ENCODE assay signal across 9 mouse cellular contexts in the genomic region with DNA sequence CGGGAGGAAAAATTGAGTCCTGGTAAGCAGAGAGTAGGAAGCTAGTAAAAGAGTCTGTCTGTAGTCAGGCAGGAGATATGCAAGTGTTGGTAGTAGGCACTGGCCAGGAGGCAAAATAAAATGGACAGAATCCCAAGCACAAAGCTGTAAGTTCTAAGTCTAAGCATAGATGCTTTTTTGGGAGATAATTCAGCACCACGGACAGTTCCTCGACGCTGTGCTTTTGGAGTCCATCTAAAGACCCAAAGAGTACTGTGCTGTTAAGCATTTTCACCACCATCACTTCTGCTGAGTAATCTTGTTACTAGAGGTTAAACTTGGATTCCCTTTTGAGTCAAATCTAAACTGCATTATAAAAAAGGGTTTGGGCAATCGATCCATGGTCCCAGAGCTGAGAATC.
DNase-seq lines count a peak whose midpoint lies in the region; ATAC-seq and TF ChIP-seq lines count a peak whose summit lies in the region.
"Had no signal": no experiment of that assay in that cellular context is flagged by ENCODE, and none has a peak within 500 bp of the region (broad histone marks: within the 10 kb centered on the region; RNA-seq: fewer than 3 reads in every experiment).

No protein-coding gene starts in this region.

- peak; percentile 17 for DNase-seq in lung, postnatal 0 days (ENCODE audit: low spot score)
- DNase-seq in lung, postnatal 14 days = no peak
- DNase-seq in WW6 (ENCODE audit: low read depth, low spot score) = peak; percentile 14
- DNase-seq in c-Kit-positive CD71-positive TER-119-positive erythroid progenitor cells, embryonic 14.5 days (ENCODE audit: low spot score) = peak; percentile 2
- DNase-seq in cerebellum, adult 18-20 months = no peak
- DNase-seq in frontal cortex, postnatal 25 days (ENCODE audit: low spot score in 2 of 2) = no peak
- DNase-seq: heart, postnatal 36 days had no signal

- H3K36me3 ChIP-seq in lung, postnatal 0 days (ENCODE audit: insufficient read depth, low read length) = no peaks in the 10 kb centered on the region
- H3K36me3 ChIP-seq in myocyte (ENCODE audit: control insufficient read depth, insufficient read depth) = no peaks in the 10 kb centered on the region
- H3K36me3 ChIP-seq: limb, embryonic 13.5 days had no signal

- H3K4me1 ChIP-seq in lung, postnatal 0 days (ENCODE audit: insufficient read depth, low read depth, low read length) = no peaks in the 10 kb centered on the region
- H3K4me1 ChIP-seq: limb, embryonic 13.5 days had no signal

- no peak overlapping the region for H3K9ac ChIP-seq in lung, postnatal 0 days (replicated peaks; ENCODE audit: low read depth)
- H3K9ac ChIP-seq: limb, embryonic 13.5 days had no signal

- ATAC-seq in lung, postnatal 0 days = no peak

- WGBS in lung, postnatal 0 days = 40% methylated on average over 5 of the region's 5 CpGs

- no peak for TF ChIP-seq EP300 in lung, postnatal 0 days (IDR thresholded peaks at IDR 0.05)

- H3K9me3 ChIP-seq in lung, postnatal 0 days (ENCODE audit: low read length) = no peaks in the 10 kb centered on the region
- H3K9me3 ChIP-seq: limb, embryonic 13.5 days had no signal

- no peak for TF ChIP-seq POLR2A in myocyte (IDR thresholded peaks at IDR 0.05; ENCODE audit: insufficient read length, low read depth)

- H3K27ac ChIP-seq in lung, postnatal 0 days (ENCODE audit: low read length) = no peak overlapping the region
- H3K27ac ChIP-seq: limb, embryonic 13.5 days had no signal

- no peak overlapping the region for H3K4me3 ChIP-seq in lung, postnatal 0 days (ENCODE audit: low read depth, low read length)
- H3K4me3 ChIP-seq in myocyte = no peak overlapping the region
- H3K4me3 ChIP-seq: limb, embryonic 13.5 days had no signal

- H3K27me3 ChIP-seq in lung, postnatal 0 days (replicated peaks; ENCODE audit: insufficient read depth, low read length) = no peaks in the 10 kb centered on the region
- H3K27me3 ChIP-seq in myocyte (ENCODE audit: control insufficient read depth, insufficient read depth, insufficient read length) = no peaks in the 10 kb centered on the region
- H3K27me3 ChIP-seq: limb, embryonic 13.5 days had no signal

- no peak for TF ChIP-seq CTCF in lung, postnatal 0 days (IDR thresholded peaks at IDR 0.05)

- H3K79me2 ChIP-seq in myocyte (ENCODE audit: control insufficient read depth, insufficient read depth) = no peaks in the 10 kb centered on the region

- no peak overlapping the region for H3ac ChIP-seq in myocyte (ENCODE audit: control insufficient read depth, insufficient read length)

- H3K4me2 ChIP-seq in lung, postnatal 0 days (replicated peaks; ENCODE audit: low read depth, low read length) = no peak overlapping the region
- no peak overlapping the region for H3K4me2 ChIP-seq in myocyte (ENCODE audit: low read depth)
- H3K4me2 ChIP-seq: limb, embryonic 13.5 days had no signal

TF ChIP-seq in myocyte, 11 proteins besides CTCF, POLR2A, EP300 and RAD21:
- TF ChIP-seq E2F4 (IDR thresholded peaks at IDR 0.05; ENCODE audit: insufficient read depth) (no peak), REST (IDR thresholded peaks at IDR 0.05; ENCODE audit: insufficient read depth, insufficient read length) (peak; percentile 51)

Comparison
In these comparisons a context has a peak if more than half of its experiments do, and no peak if none do; other contexts are left out.
1. DNase-seq: peak in lung, postnatal 0 days (single experiment), WW6 (single experiment) and c-Kit-positive CD71-positive TER-119-positive erythroid progenitor cells, embryonic 14.5 days (single experiment); none in lung, postnatal 14 days (single experiment), cerebellum, adult 18-20 months (0 of 2) and frontal cortex, postnatal 25 days (0 of 2).